Mouse (Mus musculus) large intestine, adult 2 months (tissue): ENCODE measurements around the gene Lrmda. TPM values are rescaled to one million over a fixed set of nuclear protein-coding genes. Genes with fewer than 3 reads are reported as not detected.

Source experiments
- DNase-seq: peaks from one replicate; pipeline ENCODE4 v3.0.0-alpha.2; 2012; ENCODE audit warnings: low read depth, low spot score
- WGBS: fragments of 180-500 bp; shearing (Covaris S2); methylation state at CpG from one replicate; pipeline ENCODE4 v1.1.7; 2018; 5-methylcytosine and 5-hydroxymethylcytosine counted together
- polyA plus RNA-seq: library from polyadenylated mRNA; depleted of rRNA; stranded (reverse); fragments of >200 nt; gene quantifications from 2 replicates; pipeline ENCODE4 v1.2.3, GENCODE M21; 2012

Lrmda gene
- polyA plus RNA-seq, 1 experiment: 0.12 TPM

- 86% methylated on average over 9 of the region's 9 CpGs for WGBS
These were observed 172.7 kb downstream of the Lrmda start for GRCm38 (mm10) chr14:22192185-22192584.

GRCm38 (mm10) chr14:22198021-22198420, 178.5 kb downstream of the Lrmda start:
- DNase-seq: no peak
- WGBS: 89% methylated on average over 11 of the region's 11 CpGs

More at GRCm38 (mm10) chr14:22192185-22192584, 172.7 kb downstream of the Lrmda start:
- no peak for DNase-seq

- WGBS: 90% methylated on average over 12 of the region's 12 CpGs
- DNase-seq: no peak
These were observed 179.3 kb downstream of the Lrmda start for GRCm38 (mm10) chr14:22198641-22199425.

GRCm38 (mm10) chr14:22201667-22202066, 182.2 kb downstream of the Lrmda start:
- 25% methylated on average over 2 of the region's 2 CpGs for WGBS
- DNase-seq: no peak

- WGBS: 92% methylated on average over 1 of the region's 1 CpGs
- no peak for DNase-seq
These were observed 191.1 kb downstream of the Lrmda start for GRCm38 (mm10) chr14:22210601-22211000.

GRCm38 (mm10) chr14:22218183-22218582, 198.7 kb downstream of the Lrmda start:
- DNase-seq: no peak

GRCm38 (mm10) chr14:22222038-22222437, 202.5 kb downstream of the Lrmda start:
- 59% methylated on average over 1 of the region's 1 CpGs for WGBS
- DNase-seq: no peak

More at GRCm38 (mm10) chr14:22218183-22218582, 198.7 kb downstream of the Lrmda start:
- WGBS: 75% methylated on average over 4 of the region's 4 CpGs

GRCm38 (mm10) chr14:22222574-22222973, 203.1 kb downstream of the Lrmda start:
- DNase-seq: no peak
- 61% methylated on average over 3 of the region's 3 CpGs for WGBS

- no peak for DNase-seq
- WGBS: 77% methylated on average over 2 of the region's 2 CpGs
These were observed 206.7 kb downstream of the Lrmda start for GRCm38 (mm10) chr14:22226205-22226604.

- 68% methylated on average over 7 of the region's 7 CpGs for WGBS
- no peak for DNase-seq
These were observed 208.9 kb downstream of the Lrmda start for GRCm38 (mm10) chr14:22228253-22228968.

GRCm38 (mm10) chr14:22240315-22240714, 220.8 kb downstream of the Lrmda start:
- no peak for DNase-seq
- WGBS: 86% methylated on average over 3 of the region's 3 CpGs

- no peak for DNase-seq
- 67% methylated on average over 12 of the region's 12 CpGs for WGBS
These were observed 235.9 kb downstream of the Lrmda start for GRCm38 (mm10) chr14:22255458-22255857.

GRCm38 (mm10) chr14:22256274-22256673, 236.8 kb downstream of the Lrmda start:
- 85% methylated on average over 12 of the region's 12 CpGs for WGBS
- DNase-seq: no peak

GRCm38 (mm10) chr14:22259376-22260032, 240.0 kb downstream of the Lrmda start:
- no peak for DNase-seq
- WGBS: 55% methylated on average over 10 of the region's 10 CpGs

- 42% methylated on average over 5 of the region's 5 CpGs for WGBS
- DNase-seq: no peak
These were observed 240.5 kb downstream of the Lrmda start for GRCm38 (mm10) chr14:22260033-22260419.

- DNase-seq: no peak
- 79% methylated on average over 4 of the region's 4 CpGs for WGBS
These were observed 245.9 kb downstream of the Lrmda start for GRCm38 (mm10) chr14:22265229-22265905.

GRCm38 (mm10) chr14:22269812-22270211, 250.3 kb downstream of the Lrmda start:
- 74% methylated on average over 9 of the region's 9 CpGs for WGBS
- no peak for DNase-seq

- 96% methylated on average over 5 of the region's 5 CpGs for WGBS
- no peak for DNase-seq
These were observed 258.5 kb downstream of the Lrmda start for GRCm38 (mm10) chr14:22278053-22278452.

- 85% methylated on average over 4 of the region's 4 CpGs for WGBS
- DNase-seq: no peak
These were observed 260.1 kb downstream of the Lrmda start for GRCm38 (mm10) chr14:22279591-22279990.

- 96% methylated on average over 7 of the region's 7 CpGs for WGBS
- no peak for DNase-seq
These were observed 262.1 kb downstream of the Lrmda start for GRCm38 (mm10) chr14:22281630-22282029.
